Mouse (Mus musculus) erythroblast, embryonic 14.5 days (primary cell): Measurements from ENCODE around the gene Tspear.
"Not testable (repeated sequence)": the region's sequence is repeated elsewhere in the genome, so short reads cannot be mapped to it uniquely, and the experiment has no call there.

ENCODE experiments used
- GATA1 ChIP-seq: IDR thresholded peaks from 2 replicates; pipeline ENCODE4 v1.6.1; 2012; ENCODE audit warnings: low read length, inconsistent platforms, mixed read lengths
- TAL1 ChIP-seq: IDR thresholded peaks from 3 replicates; pipeline ENCODE4 v1.6.1; 2012; ENCODE audit warnings: low read length, inconsistent platforms, mixed read lengths

- TF ChIP-seq TAL1, GATA1: not testable (repeated sequence)
Observed at GRCm38 (mm10) chr10:77771225-77771624, 84.9 kb downstream of the Tspear start, which contains the start of gene Gm3238.
